Mouse (Mus musculus) kidney, postnatal 25 days (tissue): ENCODE data around the gene Chrm1.
A peak's percentile ranks its signal among the peaks of the same experiment; 100 is the strongest.
"Not testable (repeated sequence)": the region's sequence is repeated elsewhere in the genome, so short reads cannot be mapped to it uniquely, and the experiment has no call there.

Source experiments
- DNase-seq, 2 experiments: peaks; one replicate each; pipeline ENCODE4 v3.0.0; 2021; ENCODE audit warnings: mixed read lengths in 2 of 2

The Chrm1 gene

GRCm38 (mm10) chr19:8718357-8718756 lies 54.8 kb downstream of the Chrm1 start:
- peak; percentile 58 to 62 for DNase-seq

- DNase-seq = peak in 1 of 2 experiments; percentile 17
Measured at GRCm38 (mm10) chr19:8719037-8719436, 55.4 kb downstream of the Chrm1 start.

DNA sequence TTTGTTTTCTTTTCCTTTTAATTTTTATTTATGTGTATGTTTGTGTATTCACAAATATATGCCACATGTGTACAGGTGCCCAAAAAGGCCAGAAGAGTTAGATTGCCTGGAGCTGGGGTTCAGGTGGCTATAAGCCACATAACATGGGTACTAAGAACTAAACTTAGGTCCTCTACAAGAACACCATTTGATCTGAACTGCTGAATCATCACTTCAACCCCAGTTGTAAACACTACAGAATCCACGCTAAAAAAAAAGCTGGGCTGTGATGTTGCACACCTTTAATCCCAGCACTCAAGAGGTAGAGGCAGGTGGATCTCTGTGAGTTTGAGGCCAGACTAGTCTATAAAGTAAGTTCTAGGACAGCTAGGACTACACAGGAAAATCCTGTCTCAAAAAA lies 57.8 kb downstream of the Chrm1 start:
- no peak for DNase-seq

DNA sequence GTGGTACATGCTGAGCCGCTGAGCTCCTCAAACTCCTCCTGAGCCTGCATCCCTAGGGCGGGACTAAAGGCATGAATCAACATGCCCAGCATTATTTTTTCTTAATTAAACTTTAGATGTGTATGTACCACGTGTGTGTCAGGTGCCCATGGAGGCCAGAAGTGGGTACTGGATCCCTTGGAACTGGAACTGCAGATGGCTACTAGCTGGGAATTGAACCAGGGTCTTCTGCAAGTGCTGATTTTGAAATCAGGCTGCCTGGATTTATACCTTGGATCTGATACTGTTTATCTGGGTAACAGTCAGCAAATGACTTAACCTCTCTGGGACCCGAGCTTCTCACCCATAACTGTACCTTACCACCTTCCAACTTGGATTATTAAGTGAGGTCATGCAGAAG lies 58.4 kb downstream of the Chrm1 start:
- no peak for DNase-seq

- no peak for DNase-seq
Measured at GRCm38 (mm10) chr19:8722559-8722906, 58.9 kb downstream of the Chrm1 start.

GRCm38 (mm10) chr19:8722907-8723573 lies 59.5 kb downstream of the Chrm1 start, which contains the start of gene Slc3a2:
Gene Slc3a2, minus strand, starts transcription at chr19:8723369.
- DNase-seq = peak; percentile 95 to 98

DNA sequence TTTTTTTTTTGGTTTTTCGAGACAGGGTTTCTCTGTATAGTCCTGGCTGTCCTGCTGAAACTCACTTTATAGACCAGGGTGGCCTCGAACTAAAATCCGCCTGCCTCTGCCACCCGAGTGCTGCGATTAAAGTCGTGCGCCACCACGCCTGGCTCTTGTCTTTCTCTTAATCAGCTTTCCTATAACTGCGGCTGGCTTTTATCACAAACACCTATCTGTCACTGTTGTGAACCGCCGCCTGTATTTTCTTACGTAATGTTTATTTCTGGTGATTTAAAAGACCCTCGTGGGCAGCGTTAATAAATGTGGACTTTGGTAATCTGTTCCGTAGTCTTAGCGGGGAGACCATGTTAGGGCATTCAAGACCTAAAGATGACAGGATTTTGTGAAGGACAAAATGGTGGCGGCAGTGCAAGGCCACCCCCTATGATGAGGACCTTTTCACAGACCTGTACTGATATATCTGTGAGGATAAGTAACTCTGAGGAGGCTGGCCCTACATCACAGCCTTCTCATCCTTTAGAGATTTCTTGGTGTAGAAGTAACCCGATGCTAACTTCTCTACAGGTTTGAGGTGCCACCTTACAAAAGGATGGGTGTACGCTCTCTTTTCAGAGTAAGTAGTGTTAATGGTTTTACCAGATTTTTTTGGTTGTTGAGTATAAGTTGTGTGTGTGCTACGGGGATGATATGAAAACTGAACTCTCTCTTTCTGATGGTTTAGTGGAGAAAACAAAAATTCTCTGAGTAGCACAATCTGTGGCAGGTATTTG lies 60.2 kb downstream of the Chrm1 start:
- DNase-seq = peak in 1 of 2 experiments; percentile 18

DNA sequence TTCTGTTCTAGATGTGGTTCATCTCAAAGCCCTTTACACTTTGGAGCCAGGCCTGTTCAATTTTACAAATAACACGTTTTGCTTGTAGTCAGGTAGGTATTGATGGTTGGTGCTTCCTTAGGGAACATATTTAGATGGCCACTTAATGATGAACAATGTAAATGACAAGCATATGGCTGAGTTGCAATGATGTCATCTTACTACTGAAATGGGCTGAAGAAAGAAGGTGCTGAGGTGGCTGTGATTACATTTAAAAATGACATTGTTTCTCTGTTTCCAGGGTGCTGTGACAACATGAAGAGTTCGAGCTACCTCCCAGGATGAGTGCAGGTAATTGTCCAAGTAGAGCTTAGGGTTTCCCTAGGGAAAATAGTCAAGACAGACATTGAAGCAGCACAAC lies 60.8 kb downstream of the Chrm1 start:
- DNase-seq = no peak

GRCm38 (mm10) chr19:8725081-8725613 lies 61.6 kb downstream of the Chrm1 start:
- DNase-seq = no peak

DNA sequence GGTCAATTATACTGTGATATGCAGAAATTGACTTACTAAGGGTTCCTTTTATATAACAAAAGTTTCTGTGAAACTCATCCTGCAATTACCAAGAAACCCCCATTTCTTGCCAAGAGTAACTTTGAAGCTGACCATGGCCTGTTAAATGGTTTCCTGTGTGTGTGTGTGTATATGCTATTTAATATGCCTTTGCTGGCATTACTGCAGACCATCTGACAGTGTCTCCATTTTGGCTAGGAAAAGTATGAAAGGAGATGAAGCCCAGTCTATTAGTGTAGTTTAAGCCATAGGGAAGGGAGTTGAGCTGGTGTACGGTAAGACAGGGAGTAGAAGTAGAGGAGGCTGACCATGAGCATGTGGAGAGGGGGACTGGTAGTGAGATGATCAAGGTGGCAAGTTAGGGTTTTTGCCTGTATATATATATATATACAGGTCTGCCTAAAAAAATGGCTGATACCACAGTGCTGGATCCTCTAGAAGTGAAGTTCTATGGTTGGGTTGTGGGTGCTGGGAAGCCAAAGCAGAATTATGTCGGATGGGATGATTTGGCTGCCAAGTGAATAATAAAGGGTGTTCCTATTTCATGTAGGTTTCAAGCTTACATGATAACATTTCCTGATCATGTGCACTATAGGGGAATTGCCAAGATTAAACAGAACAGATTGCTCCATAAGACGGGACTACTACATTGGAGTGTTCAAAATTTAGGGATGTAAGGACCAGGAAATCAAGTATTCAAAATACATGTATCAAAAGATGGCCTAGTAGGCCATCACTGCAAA lies 63.2 kb downstream of the Chrm1 start:
- no peak for DNase-seq

GRCm38 (mm10) chr19:8727495-8728114 lies 64.0 kb downstream of the Chrm1 start:
- DNase-seq = no peak

DNA sequence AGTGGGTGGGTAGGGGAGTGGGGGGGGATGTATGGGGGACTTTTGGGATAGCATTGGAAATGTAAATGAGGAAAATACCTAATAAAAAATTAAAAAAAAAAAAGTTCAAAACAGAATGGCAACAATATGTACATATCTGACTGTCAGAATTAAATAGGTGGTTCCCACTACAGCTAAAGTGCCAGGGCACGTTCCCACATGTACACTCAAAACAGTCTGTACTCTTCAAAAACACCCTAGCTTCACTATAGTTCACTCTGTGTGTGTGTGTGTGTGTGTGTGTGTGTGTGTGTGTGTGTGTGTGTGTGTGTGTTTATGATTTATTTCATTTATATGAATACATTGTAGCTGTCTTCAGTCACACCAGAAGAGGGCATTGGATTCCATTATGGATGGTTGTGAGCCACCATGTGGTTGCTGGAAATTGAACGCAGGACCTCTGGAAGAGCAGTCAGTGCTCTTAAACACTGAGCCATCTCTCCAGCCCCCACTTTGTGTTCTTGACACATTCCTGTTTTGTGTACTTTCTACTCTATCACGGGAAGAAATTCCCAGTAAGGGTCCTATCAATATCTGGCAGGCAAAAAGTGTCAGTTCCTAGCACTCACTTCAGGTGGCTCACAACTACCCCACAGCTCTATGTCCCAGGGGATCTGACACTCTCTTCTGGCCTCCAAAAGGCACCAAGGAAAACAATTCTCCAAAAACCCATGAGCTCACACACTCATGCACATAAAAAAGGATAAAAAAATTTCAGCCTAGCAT lies 64.9 kb downstream of the Chrm1 start:
- DNase-seq = not testable (repeated sequence)
